Mouse (Mus musculus) heart, adult 2 months (tissue): Measurements from ENCODE around the gene Smpd3. TPM values are rescaled to one million over a fixed set of nuclear protein-coding genes. Genes with fewer than 3 reads are reported as not detected.

ENCODE experiments used
- DNase-seq, 2 experiments: peaks; one replicate each; pipeline ENCODE4 v3.0.0; 2021
- H3K27ac ChIP-seq: fragments of 200-600 bp; 2 replicates; pipeline ENCODE4 v1.8.1; 2022
- H3K27me3 ChIP-seq: fragments of 200-500 bp; 2 replicates; pipeline ENCODE4 v1.6.1; 2012; ENCODE audit warnings: mild to moderate bottlenecking, low read length, inconsistent platforms, mixed read lengths; ENCODE audit not compliant: control insufficient read depth, insufficient read depth
- H3K36me3 ChIP-seq: fragments of 200-500 bp; 2 replicates; pipeline ENCODE4 v1.6.1; 2012; ENCODE audit warnings: low read length, inconsistent platforms; ENCODE audit not compliant: control insufficient read depth, insufficient read depth
- H3K4me1 ChIP-seq: fragments of 200-500 bp; 2 replicates; pipeline ENCODE4 v1.6.1; 2011; ENCODE audit warnings: low read length; ENCODE audit not compliant: control insufficient read depth, insufficient read depth
- H3K4me3 ChIP-seq: fragments of 200-600 bp; 2 replicates; pipeline ENCODE4 v1.8.1; 2022
- H3K79me2 ChIP-seq: fragments of 200-500 bp; replicated peaks from 2 replicates; pipeline ENCODE4 v1.6.1; 2012; ENCODE audit warnings: mild to moderate bottlenecking, inconsistent platforms, low read length, moderate library complexity, mixed read lengths; ENCODE audit not compliant: control insufficient read depth, insufficient read depth
- H3K9ac ChIP-seq: fragments of 200-500 bp; 2 replicates; pipeline ENCODE4 v1.6.1; 2012; ENCODE audit warnings: low read depth, mild to moderate bottlenecking, control low read depth, inconsistent platforms, low read length, mixed read lengths
- CTCF ChIP-seq: fragments of 200-600 bp; IDR thresholded peaks from 2 replicates; pipeline ENCODE4 v1.8.1; 2022; ENCODE audit warnings: antibody characterized with exemption, mild to moderate bottlenecking, moderate library complexity
- EP300 ChIP-seq: fragments of 200-500 bp; IDR thresholded peaks from 2 replicates; pipeline ENCODE4 v1.6.1; 2011; ENCODE audit warnings: low read depth, low read length, control low read depth; ENCODE audit not compliant: insufficient read depth
- POLR2A ChIP-seq: fragments of 200-500 bp; IDR thresholded peaks from 2 replicates; pipeline ENCODE4 v1.6.1; 2011; ENCODE audit warnings: mild to moderate bottlenecking, low read depth, low read length, control low read depth; ENCODE audit not compliant: insufficient read depth
- WGBS: fragments of 180-500 bp; shearing (Covaris S2); methylation state at CpG from one replicate; pipeline ENCODE4 v1.1.7; 2018; 5-methylcytosine and 5-hydroxymethylcytosine counted together
- intact Hi-C: fragments of 180-260 bp; cut with DNase I; formaldehyde crosslinking; loops from one replicate; pipeline ENCODE4 v1.15.1; 2025
- polyA plus RNA-seq: library from polyadenylated mRNA; depleted of rRNA; stranded (reverse); fragments of >200 nt; gene quantifications from 2 replicates; pipeline ENCODE4 v1.2.3, GENCODE M21; 2012
- total RNA-seq, 2 experiments: library from RNA; stranded (reverse); gene quantifications; 2 replicates each; pipeline ENCODE4 v1.2.3; 2021

Gene Smpd3
- total and polyA plus RNA-seq, 3 experiments, result 2.1 to 3.1 (median 3.1) TPM

GRCm38 (mm10) chr8:106369069-106369468, 31.3 kb upstream of the Smpd3 start:
- WGBS, result 89% methylated on average over 7 of the region's 7 CpGs
- DNase-seq, result no peak
- Histone ChIP-seq H3K27ac (no peak overlapping the region), H3K79me2 (no peaks in the 10 kb centered on the region), H3K4me1 (no peaks in the 10 kb centered on the region), H3K9ac (no peak overlapping the region), H3K27me3 (no peaks in the 10 kb centered on the region), H3K4me3 (no peak overlapping the region), H3K36me3 (no peaks in the 10 kb centered on the region)
- intact Hi-C loops, result no loop called here
- TF ChIP-seq POLR2A (no peak), CTCF (no peak), EP300 (no peak)

GRCm38 (mm10) chr8:106368501-106368900, 30.7 kb upstream of the Smpd3 start:
- 67% methylated on average over 3 of the region's 3 CpGs for WGBS
- no peaks in the 10 kb centered on the region; the same call in 1 of the 2 replicates for H3K4me1 ChIP-seq
- no peaks in the 10 kb centered on the region for H3K27me3 ChIP-seq
- DNase-seq, result no peak
- intact Hi-C loops, result no loop called here
- no peak overlapping the region for H3K4me3 ChIP-seq
- no peaks in the 10 kb centered on the region for H3K36me3 ChIP-seq
- H3K9ac ChIP-seq, result no peak overlapping the region
- H3K27ac ChIP-seq, result no peak overlapping the region
- TF ChIP-seq CTCF (peak; percentile 40), EP300 (no peak)
- H3K79me2 ChIP-seq, result no peaks in the 10 kb centered on the region

- Histone ChIP-seq H3K4me1 (no peaks in the 10 kb centered on the region; the same call in 1 of the 2 replicates), H3K27ac (no peak overlapping the region), H3K4me3 (no peak overlapping the region), H3K9ac (no peak overlapping the region), H3K27me3 (no peaks in the 10 kb centered on the region), H3K36me3 (no peaks in the 10 kb centered on the region), H3K79me2 (no peaks in the 10 kb centered on the region)
- intact Hi-C loops, result no loop called here
- TF ChIP-seq EP300, result no peak
- no peak for TF ChIP-seq CTCF
- TF ChIP-seq POLR2A, result no peak
- DNase-seq, result no peak
- WGBS, result 86% methylated on average over 5 of the region's 5 CpGs
Observed at GRCm38 (mm10) chr8:106364837-106365236, 27.0 kb upstream of the Smpd3 start.

GRCm38 (mm10) chr8:106364278-106364677, 26.5 kb upstream of the Smpd3 start:
- Histone ChIP-seq H3K27me3 (no peaks in the 10 kb centered on the region), H3K9ac (no peak overlapping the region), H3K79me2 (no peaks in the 10 kb centered on the region), H3K4me1 (no peaks in the 10 kb centered on the region; the same call in 1 of the 2 replicates), H3K36me3 (no peaks in the 10 kb centered on the region), H3K4me3 (no peak overlapping the region), H3K27ac (no peak overlapping the region)
- TF ChIP-seq EP300 (no peak), POLR2A (no peak)
- WGBS, result 60% methylated on average over 8 of the region's 8 CpGs
- DNase-seq, result peak in 1 of 2 experiments; percentile 26
- intact Hi-C loops, result no loop called here

GRCm38 (mm10) chr8:106363321-106363720, 25.5 kb upstream of the Smpd3 start:
- no peak overlapping the region for H3K9ac ChIP-seq
- H3K4me1 ChIP-seq, result no peaks in the 10 kb centered on the region; the same call in 1 of the 2 replicates
- WGBS, result 62% methylated on average over 8 of the region's 8 CpGs
- no peak overlapping the region for H3K4me3 ChIP-seq
- no peak overlapping the region for H3K27ac ChIP-seq
- no peaks in the 10 kb centered on the region for H3K79me2 ChIP-seq
- intact Hi-C loops, result no loop called here
- H3K36me3 ChIP-seq, result no peaks in the 10 kb centered on the region
- no peak for DNase-seq
- no peak for TF ChIP-seq POLR2A
- no peak for TF ChIP-seq EP300
- TF ChIP-seq CTCF, result no peak
- no peaks in the 10 kb centered on the region for H3K27me3 ChIP-seq

- Histone ChIP-seq H3K79me2 (no peaks in the 10 kb centered on the region), H3K4me1 (no peaks in the 10 kb centered on the region; the same call in 1 of the 2 replicates), H3K4me3 (no peak overlapping the region), H3K27me3 (no peaks in the 10 kb centered on the region), H3K9ac (no peak overlapping the region), H3K36me3 (no peaks in the 10 kb centered on the region), H3K27ac (no peak overlapping the region)
- 51% methylated on average over 4 of the region's 4 CpGs for WGBS
- TF ChIP-seq EP300, result no peak
- no peak for TF ChIP-seq POLR2A
- no peak for TF ChIP-seq CTCF
- intact Hi-C loops, result no loop called here
- DNase-seq, result no peak
Observed at GRCm38 (mm10) chr8:106359650-106360338, 22.0 kb upstream of the Smpd3 start.
